Mouse (Mus musculus): ENCODE data around the gene Ntf5.

Ntf5 gene

GRCm38 (mm10) chr7:45403532-45404261 is 9.8 kb upstream of the Ntf5 start:
- DNase-seq (ENCODE audit: low spot score in 2 of 2) = peak in 1 of 2 experiments; percentile 52

GRCm38 (mm10) chr7:45405091-45406075 is 8.1 kb upstream of the Ntf5 start, which contains the start of gene Kcna7:
Gene Kcna7, plus strand, starts transcription at chr7:45405653.
- DNase-seq (ENCODE audit: low spot score in 2 of 2) = peak in 1 of 2 experiments; percentile 77

DNA sequence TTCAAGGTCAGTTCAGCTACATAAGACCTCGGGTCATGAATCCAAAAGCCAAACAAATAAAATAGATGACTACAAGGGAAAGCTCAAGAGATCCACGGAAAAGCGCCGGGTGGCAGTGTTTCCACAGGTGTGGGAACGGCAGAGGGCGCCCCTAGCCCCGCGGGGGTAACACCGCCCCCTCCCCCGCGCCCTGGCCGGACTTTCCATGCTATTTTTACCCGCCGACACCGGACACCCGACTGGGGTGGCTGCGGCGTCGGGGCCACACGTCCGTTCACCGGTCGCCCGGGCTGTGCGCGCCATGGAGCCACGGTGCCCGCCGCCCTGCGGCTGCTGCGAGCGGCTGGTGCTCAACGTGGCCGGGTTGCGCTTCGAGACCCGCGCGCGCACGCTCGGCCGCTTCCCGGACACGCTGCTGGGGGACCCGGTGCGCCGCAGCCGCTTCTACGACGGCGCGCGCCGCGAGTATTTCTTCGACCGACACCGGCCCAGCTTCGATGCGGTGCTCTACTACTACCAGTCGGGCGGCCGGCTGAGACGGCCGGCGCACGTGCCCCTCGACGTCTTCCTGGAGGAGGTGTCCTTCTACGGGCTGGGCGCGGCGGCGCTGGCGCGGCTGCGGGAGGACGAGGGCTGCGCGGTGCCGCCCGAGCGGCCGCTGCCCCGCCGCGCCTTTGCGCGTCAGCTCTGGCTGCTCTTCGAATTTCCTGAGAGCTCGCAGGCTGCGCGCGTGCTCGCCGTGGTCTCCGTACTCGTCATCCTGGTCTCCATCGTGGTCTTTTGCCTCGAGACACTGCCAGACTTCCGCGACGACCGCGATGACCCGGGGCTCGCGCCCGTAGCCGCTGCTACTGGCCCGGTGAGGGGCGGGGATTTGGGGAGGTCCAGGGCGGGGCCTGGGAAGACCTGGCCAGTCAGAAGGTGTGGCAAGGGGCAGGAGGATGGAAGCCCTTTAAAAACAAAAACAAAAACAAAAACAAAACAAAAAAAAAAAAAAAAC is 7.0 kb upstream of the Ntf5 start:
- DNase-seq (ENCODE audit: low spot score in 2 of 2) = no peak

DNA sequence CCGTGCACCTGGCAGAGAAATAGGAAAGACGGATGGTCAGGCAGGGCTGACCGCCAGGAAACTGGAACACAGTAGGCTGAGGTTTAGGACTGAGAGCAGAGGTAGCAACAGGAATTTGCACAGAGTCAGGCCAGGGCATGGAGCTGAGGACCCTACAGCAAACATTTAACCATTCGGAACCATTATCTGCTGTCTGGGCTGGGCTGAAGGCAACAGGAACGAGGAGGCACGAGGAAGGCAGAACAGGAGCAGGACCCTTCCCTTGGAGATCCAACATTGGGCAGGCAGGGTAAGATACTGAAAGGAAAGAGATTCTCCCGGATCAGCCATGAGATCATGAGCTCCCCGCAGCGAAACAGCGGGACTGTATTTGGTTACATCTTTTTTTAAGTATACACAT is 5.7 kb upstream of the Ntf5 start:
- no peak for DNase-seq (ENCODE audit: low spot score in 2 of 2)

DNA sequence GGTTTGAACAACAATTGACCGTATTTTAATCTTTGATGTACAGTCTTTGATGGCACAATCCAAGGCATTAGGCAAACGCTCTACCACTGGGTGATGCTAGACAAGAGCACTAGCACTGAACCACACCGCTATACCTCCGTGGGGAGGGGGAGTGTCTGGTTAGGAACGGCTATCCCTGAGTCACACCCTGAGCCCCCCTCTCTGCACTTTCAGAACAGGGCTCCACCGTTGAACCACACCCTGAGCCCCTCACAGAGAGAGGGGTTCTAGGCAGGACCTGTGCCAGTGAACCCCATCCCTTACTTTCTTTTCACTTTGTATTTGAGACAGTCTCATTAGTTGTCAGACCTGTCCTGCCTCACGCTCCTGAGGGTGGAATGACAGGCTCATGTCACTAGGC is 5.1 kb upstream of the Ntf5 start:
- DNase-seq (ENCODE audit: low spot score in 2 of 2) = no peak

- no peak for DNase-seq (ENCODE audit: low spot score in 2 of 2)
Measured at GRCm38 (mm10) chr7:45408949-45409348, 4.5 kb upstream of the Ntf5 start.

DNA sequence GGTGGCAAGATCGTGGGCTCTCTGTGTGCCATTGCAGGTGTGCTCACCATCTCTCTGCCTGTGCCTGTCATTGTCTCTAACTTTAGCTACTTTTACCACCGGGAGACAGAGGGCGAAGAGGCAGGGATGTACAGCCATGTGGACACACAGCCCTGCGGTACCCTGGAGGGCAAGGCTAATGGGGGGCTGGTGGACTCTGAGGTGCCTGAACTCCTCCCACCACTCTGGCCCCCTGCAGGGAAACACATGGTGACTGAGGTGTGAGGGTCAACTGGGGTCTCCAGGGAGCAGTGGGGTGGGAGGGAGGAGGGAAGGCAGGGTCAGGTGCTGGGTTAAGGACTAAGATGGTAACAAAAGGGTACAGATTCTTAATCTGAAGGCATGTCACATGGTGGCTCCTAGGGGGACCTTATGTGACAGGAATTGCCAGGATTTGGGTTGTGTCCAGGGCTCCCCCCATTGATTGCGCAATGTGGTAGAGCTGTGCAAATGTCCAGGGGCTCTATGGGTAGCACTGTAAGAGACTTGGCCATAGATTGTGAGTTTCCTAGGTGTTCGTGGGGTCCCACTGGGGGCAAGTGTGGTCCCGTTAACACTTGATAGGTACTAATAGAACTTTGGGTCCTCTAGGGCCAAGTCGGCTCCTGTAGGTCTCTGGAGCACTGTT is 3.9 kb upstream of the Ntf5 start:
- peak in 1 of 2 experiments; percentile 23 for DNase-seq (ENCODE audit: low spot score in 2 of 2)

DNA sequence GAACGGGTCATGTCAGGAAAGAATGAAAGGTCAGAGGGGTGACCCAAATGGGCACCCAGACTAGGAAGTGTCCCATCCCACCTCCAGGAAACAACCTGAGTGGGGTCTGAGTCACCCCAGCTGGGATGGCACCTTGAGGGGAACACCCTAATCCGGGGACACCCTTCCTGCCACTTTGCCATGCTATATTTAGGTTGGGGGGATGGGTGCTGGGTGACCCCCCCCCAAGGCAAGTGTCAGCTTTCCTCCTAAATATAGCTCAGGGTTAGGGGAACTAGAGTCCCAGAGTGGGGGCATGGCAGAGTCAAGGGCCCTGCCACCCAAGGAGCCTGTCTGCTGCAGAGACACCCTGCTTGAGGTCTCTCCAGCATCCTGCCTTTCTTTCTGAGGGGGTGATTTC is 1.1 kb upstream of the Ntf5 start:
- DNase-seq (ENCODE audit: low spot score in 2 of 2) = no peak

DNA sequence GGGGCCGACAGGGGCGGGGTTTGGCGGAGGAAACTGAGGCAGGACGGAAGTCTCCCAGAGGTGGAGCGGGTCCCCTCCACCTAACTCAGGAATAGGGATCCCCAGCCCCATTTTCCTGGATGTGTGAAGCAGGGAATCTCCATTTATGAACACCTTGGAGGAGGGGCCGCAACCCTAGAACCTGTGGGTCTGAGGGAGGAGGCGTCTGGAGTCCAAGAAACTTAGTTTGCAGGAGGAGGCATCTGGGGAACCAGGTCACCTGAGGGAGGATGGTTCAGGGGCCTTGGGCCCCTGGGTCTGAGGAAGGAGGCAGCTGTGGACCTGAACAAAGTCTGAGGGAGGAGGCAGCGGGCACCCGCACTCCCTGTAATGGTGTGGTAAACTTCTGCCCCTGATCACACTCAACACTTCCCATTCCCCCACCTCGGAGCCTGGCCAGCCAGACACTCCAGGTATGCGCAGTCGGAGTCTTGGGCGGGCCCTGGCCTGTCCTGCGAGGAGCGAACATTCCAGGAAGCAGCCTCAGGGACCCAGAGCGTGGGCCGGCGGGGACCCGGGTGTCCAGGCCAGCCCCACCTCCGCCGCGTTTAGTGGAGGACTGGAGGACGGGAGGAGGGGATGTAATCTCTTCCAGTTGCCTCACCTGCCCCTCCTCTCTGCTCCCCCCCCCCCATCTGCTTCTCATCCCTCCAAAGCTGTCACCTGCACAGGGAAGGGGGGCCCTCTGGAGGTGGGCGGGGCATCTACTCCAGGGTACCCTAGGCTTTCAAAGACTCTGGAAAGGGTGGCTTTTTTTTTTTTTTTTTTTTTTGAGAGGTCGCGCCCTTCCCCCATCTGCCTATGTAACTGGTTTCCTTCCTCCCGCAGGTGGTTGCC is 607 bp downstream of the Ntf5 start:
- DNase-seq (ENCODE audit: low spot score in 2 of 2) = no peak

- DNase-seq (ENCODE audit: low spot score in 2 of 2) = no peak
Measured at GRCm38 (mm10) chr7:45414740-45415224, 1.3 kb downstream of the Ntf5 start.

- DNase-seq (ENCODE audit: low spot score in 2 of 2) = peak in 1 of 2 experiments; percentile 36
Measured at GRCm38 (mm10) chr7:45415636-45416035, 2.1 kb downstream of the Ntf5 start.

DNA sequence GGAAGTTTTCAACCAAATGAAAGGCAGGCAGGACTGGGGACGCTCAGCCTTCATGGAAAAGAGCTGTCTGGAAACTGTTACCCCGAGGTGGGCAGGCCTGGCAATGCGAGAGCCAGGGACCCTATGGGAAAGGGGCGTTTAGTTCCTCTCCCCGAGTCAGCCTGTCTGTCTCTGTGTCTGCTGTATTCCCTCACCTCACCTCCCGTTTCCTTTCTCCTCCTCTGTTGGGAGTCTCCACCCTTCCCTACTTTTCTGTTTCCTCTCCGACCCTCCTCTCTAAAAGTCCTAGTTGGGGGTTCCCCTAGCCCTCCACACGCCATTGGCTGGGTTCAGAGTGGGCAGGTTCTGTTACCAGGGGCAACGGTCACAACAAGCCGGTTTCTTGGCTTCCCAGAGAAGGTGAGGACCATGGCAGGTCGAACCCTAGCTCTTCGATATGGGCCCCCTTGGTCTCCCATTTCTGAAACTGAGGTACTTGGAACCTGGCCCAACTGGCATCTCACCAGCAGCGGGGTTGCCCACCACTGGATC is 4.5 kb downstream of the Ntf5 start:
- DNase-seq (ENCODE audit: low spot score in 2 of 2) = no peak

DNA sequence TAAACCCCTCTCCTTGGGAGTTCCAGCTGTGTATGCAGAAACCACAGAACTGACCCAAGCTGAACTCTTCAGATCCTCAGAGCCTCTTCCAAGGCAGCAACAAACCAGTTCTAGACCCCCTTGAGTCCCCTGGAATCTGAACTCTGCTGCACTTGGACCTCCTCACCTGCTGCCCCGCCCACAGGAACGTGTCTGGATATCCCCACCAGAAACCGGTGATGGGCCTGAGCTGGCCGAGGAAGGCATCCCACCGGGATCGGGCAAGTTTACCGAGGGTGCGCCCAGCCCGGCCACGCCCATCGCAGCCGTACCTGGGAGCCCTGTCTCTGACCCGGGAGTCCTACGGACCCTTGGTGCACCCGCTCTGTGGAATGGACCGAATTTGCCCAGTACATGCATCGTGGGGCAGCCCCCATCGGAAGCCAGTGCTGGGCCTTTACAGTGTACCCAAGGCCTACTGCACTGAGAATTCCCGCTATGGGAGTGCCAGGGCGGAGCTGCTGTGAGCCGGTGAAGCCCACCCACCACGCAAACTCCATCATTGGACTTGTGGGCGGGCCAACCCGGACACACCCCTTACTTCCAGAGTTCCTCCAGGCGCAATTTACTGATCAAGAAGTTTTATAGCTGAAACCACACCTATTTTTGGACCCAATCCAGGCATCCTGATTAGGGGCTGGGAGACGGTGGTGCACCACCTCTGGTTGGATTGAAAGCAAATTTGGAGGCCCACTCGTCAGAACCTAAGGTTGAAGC is 6.5 kb downstream of the Ntf5 start:
- DNase-seq (ENCODE audit: low spot score in 2 of 2) = no peak

DNA sequence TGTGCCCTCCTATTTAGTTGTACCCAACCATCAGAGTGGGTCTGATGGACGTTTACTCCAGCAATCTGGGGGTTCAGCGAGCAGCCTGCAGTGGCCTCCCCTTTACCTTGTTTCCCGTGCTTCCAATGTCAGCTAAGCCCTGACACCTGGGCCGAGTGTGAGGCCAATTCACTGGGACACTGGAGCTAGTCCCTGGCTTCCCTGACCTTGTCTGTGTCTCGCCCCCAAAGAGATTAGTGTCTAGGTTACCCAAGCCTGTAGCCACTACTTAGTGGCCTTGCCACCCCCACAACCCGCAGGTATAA is 7.1 kb downstream of the Ntf5 start, which contains the start of gene Lhb:
Gene Lhb, plus strand, starts transcription at position 206 of the 305 bp plus-strand sequence.
- DNase-seq (ENCODE audit: low spot score in 2 of 2) = no peak

- no peak for DNase-seq (ENCODE audit: low spot score in 2 of 2)
Measured at GRCm38 (mm10) chr7:45421194-45421593, 7.7 kb downstream of the Ntf5 start.

- no peak for DNase-seq (ENCODE audit: low spot score in 2 of 2)
Measured at GRCm38 (mm10) chr7:45426556-45426955, 13.1 kb downstream of the Ntf5 start.

- no peak for DNase-seq (ENCODE audit: low spot score in 2 of 2)
Measured at GRCm38 (mm10) chr7:45433835-45434202, 20.3 kb downstream of the Ntf5 start.

DNA sequence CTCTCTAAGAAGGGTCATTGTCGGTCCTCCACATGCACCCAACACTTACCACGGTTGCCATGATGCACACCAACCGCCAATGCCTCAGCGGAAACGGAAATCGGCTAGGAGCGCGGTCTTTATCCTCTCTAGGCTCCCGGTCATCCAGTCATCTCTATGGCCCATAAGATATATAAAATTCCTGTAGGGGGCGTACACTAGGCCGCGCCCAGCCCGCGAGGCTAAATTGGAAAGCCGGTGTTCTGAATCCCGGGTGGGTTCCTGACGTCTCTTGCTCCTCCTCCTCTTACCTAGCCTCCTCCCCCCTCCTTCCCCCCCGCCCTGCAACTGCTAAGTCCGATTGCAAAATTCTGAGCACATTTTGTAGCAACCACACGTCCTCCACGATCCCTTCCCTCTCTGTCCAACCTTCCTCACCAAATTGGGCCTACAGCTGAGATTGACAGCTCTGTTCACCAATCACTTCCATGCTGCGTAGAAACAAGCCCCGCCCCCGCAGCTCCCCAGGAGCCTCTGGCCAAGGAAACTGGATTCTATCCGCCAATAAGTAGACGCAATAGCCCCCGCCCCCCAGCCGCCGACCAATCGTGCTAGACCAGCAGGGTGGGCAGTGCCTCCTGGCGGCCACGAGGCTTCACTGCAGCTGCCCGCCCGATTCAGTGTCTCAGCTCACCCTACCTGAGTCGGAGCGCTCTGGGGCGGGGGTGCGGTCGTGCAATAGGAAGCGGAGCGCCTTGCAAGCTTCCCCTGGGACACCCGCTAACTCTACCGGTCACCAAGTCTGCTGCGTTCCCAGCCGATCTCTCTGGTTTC is 20.9 kb downstream of the Ntf5 start, which contains the start of gene Gys1:
Gene Gys1, plus strand, starts transcription at position 642 of the 813 bp plus-strand sequence.
- peak; percentile 100 for DNase-seq (ENCODE audit: low spot score in 2 of 2)
